Mouse (Mus musculus) CD4-positive, CD25-positive, alpha-beta regulatory T cell, adult 4 months (primary cell): ENCODE measurements around the gene Creg2. TPM values are rescaled to one million over a fixed set of nuclear protein-coding genes. Genes with fewer than 3 reads are reported as not detected.
"Not testable (repeated sequence)": the region's sequence is repeated elsewhere in the genome, so short reads cannot be mapped to it uniquely, and the experiment has no call there.

Experiments
- ATAC-seq: one replicate; pipeline ENCODE4 v1.8.0; 2017
- polyA plus RNA-seq, 2 experiments: library from polyadenylated mRNA; unstranded; fragments of 100-300 nt; shearing (Covaris generic); gene quantifications; one replicate each; pipeline ENCODE4 v1.2.1; 2017

Gene Creg2
- not detected for polyA plus RNA-seq

DNA sequence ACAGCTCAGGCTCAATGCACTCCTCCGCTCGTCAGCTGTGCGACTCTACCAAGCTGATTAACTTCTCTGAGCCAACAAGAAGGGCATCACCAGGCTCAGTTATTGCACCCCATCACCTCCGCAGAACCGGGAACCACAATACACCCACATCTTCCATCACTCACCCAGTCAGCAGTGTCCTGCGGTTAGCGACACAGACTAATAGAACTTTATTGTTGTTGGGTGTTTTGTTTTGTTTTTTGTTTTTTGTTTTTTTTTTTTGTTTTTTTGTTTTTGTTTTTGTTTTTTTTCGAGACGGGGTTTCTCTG, at the start of gene Creg2:
Gene Creg2, minus strand, starts transcription at position 234 of the 308 bp plus-strand sequence.
- peak; percentile 71 for ATAC-seq

- ATAC-seq, result no peak
Observed at GRCm38 (mm10) chr1:39700599-39701273, 49.5 kb upstream of the Creg2 start.

DNA sequence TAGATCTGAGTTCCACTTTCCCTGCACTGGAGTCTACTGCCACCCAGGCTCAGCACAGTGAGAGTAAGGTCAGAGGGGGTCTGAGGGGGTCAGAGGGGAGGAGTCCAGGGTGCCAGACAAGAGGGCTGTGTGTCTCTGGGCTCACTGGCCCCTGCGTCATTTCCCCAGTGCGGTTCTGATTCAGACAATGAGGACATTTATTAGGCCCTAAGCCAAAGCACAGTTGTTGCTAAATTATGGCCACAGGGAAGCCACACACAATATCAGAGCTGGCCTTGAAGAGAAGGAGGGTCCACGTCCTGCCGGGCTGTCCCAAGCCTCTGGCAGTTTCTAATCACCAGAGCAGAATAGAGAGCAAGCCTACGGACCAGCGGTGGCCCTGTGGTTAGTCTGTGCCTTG, 47.2 kb upstream of the Creg2 start:
- no peak for ATAC-seq

GRCm38 (mm10) chr1:39695198-39695597, 43.9 kb upstream of the Creg2 start:
- no peak for ATAC-seq

DNA sequence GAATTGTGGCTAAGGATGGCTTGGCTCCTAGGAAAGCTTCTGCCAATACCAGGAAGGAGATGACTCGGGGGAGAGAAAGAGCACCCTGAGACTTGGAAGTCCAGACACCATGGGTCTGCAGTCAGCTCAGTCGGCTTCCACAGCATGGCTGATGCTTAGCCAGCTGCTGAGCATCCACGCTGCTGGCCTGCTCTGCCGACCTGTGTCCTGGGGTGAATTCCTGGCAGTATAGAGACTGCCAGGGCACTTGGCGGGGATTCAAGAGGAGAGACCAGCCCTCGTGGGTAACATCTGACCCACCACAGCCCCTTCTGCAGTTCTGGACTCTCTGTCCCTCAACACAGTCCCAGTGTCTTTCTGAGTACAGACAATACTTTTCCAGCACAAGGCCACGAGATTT, 43.5 kb upstream of the Creg2 start:
- no peak for ATAC-seq

DNA sequence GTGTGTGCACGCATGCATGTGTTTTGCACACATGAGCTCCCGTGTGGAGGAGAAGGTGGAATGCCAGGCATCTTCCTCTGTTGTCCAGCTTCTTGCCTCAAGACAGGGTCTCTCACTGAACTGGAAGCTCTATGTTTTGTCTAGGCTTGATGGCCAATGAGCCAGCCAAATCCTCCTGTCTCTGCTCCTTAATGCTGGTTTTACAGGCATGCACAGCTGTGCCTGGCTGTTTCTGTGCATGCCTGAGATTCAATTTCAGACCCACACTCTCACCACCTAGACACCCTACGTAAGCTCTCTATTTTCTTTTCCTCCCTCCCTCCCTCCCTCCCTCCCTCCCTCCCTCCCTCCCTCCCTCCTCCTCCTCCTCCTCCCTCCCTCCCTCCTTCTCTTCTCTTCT, 40.7 kb upstream of the Creg2 start:
- no peak for ATAC-seq

- no peak for ATAC-seq
Observed at GRCm38 (mm10) chr1:39691061-39691460, 39.8 kb upstream of the Creg2 start.

- ATAC-seq, result no peak
Observed at GRCm38 (mm10) chr1:39688573-39688972, 37.3 kb upstream of the Creg2 start.

DNA sequence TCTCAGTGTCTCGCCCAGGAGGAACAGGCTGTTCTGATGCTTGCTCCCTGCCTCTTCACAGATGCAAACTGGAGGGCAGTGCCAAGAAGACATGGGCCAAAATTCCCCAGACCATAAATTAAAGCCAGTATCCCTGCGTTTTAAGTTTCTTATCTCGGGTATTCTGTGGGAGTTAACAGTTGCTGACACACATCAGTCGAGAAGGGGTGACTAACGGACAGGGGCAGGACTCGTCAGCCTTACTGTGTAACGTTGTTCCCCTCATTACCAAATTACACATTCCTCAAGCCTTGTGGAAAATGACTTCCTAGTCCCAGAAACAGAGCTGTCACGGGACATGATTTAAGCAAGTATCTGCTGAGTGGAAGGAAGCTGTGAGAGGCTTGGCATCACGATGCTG, 36.0 kb upstream of the Creg2 start:
- no peak for ATAC-seq

GRCm38 (mm10) chr1:39685841-39686240, 34.6 kb upstream of the Creg2 start:
- ATAC-seq, result peak; percentile 81

DNA sequence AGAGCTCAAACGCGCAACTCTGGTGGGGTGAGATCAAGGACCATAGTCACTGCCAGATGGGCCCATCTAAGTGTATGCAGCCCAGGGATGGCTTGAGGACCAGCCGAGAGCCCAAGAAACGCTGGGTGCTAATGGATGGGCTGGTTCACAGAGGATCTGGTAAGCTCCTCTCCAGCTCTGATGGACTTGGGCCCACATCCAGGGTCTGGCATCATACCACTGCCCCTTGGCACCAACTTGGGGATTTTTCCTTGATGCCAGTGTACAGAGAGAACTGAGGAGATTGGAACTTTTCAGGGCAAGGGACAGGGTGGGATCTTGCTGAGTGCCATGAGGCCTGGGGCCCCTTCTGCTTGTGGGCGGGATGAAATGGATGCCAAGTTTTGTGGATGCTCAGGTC, 30.4 kb upstream of the Creg2 start:
- no peak for ATAC-seq

GRCm38 (mm10) chr1:39680546-39680945, 29.3 kb upstream of the Creg2 start:
- ATAC-seq, result no peak

DNA sequence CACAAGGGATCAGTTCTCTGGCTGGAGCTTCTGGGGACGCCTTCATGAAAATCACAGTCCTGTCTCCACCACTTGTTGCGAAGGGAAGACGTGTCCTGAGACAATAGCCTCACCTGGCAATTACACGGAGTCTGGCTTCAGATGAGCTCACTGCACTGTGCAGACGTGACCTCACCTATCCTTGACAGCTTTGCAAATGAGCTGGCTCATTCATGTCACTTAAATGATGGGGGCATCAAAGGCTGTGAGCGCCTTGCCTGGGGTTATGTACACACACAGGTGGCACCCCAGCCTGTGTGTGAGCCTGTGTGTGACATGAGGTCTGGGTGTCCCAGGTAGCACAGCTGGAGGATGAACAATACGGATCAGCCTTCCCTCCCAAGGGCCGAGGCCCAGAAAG, 27.6 kb upstream of the Creg2 start:
- no peak for ATAC-seq

DNA sequence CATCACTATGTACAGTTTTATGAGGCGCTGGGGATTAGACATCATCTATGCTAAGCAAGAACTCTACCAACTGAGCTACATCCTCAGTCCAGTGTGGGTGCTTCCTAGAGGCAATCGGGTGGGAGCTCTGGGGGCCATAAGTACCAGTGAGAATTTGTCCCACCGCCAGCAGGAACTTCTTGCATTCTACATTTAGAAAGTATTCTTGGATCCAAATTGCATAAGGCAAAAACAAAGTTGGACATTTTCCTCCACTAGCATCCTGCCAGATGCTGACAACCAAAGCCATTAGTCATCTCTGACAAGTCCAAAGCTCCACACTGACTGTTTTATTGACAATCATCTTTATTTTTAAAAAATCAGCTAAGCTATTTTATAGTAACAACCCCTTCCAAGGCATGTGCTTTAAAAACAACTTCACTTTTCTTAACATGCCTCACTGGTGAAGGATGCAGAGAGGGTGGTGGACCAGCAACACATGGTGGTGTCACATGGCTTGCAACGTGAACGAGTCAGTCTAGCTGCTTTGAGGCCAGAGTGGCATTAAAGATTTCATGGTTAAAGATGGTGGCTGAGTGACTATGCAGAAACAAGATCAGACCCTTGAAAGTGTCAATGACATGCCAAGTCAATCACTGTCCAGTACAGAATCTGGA, 25.1 kb upstream of the Creg2 start:
- ATAC-seq, result no peak

DNA sequence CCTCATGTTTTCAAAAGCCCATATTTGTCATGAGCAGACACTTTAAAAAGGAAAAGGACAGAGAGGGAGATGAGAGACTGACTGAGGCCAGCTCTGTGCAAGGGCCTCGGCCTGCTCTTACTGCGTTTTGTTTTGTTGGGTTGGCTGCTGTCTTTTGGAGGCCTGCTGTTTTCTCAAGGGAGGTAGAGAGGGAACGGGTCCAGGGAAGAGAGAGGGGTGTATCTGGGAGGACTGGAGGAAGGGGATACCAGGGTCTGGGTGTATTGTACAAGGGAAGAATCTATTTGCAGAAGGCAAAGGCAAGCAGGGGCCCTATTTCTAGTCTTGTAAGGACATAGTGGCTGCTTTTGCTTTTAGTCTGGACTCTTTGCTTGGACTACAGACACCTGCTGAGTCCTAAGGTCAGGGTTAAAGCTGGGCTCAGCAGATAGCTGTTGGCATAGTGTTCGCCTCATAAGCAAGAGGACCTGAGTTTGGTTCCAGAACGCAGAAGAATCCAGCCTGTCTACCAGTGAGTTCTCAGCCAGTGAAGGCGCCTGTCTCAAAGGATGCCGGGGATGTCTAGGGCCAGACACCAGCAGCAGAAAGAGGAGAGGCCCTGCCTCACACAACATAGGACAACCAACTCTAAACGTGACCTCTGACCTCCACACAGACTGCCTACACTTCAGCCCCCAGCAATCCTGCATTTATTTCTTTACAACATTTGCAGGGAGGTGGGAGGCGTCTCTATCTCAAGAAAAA, 21.3 kb upstream of the Creg2 start:
- ATAC-seq, result no peak

DNA sequence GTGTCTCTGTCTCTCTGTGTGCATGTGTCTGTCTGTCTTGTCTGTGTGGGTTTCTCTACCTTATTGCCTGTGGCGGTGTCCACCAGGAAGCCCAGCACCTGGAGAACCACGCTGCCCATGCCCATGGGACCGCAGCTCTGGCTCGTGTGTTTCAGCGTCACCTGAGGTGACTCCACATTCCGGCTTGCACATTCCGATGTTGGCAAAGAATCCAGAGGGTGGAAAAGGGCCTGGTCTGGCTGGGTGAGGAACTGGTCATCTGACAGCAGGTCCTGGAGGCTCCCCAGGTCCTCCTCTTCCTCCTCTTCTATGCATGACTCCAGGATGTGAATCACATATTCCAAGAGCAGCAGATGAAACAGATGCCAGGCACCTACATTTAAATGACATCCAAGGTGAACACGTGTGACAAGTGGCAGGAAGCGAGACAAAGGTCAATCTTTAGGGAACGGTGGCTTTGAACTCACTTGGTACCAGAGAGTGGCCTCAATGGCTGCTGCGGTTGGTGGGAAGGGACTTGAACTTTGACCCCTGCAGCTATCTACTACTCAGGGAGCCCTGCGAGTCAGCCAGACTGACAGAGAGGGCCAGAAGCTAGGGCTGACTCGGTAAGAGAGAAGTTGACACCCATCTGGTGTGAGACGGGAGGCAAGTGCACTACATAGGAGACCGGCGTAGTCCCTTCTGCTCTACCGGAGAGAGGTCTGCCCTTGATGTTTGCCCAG, 19.1 kb upstream of the Creg2 start:
- no peak for ATAC-seq

DNA sequence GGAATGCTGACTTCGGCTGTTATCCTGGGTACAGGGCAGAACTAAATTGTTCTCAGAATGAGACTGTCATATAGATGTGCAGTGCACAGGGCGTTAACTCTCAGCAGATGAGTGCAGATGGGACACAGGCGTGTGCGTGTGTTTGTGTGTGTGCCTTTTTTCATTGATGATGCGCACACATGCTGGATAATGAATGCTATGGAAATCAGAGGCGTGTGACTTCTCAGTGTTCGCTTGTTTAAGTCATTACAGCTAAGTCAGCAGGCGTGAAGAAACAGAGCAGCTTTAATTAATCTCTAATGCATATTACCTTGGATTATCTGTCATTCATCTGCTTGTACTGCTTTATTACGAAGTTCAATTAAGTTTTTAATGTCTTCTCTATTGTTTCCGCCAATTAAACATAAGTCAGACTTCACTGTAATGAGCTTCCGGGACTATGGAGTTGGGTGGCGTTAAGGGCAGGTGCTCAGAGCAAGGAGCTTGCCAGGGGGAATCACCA, 15.5 kb upstream of the Creg2 start:
- ATAC-seq, result no peak

DNA sequence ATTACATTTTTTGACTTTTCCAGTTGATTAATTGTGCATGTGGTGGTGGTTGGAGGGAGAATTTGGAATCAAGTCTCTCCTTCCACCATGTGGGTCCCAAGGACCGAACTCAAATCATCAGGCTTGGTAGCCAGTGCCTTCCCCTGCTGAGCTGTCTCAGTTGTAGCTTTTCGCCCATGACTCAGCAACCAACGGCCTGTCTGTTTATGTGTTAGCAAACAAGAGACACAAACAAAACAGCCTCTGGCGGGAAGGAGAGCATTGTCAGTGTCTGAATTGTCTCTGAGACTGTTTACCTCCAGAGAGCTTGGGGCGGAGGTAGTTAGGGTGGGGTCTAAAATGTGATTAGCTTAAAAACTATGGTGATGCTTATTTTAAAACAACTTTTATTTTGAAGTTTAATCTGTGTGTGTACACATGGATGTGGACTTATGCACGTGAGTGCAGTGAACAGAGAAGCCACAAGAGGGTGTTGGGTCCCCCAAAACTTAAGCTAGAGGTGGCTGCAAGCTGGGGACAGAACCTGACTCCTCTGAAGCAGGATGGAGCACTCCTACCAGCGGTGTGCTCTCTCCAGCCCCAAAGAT, 12.9 kb upstream of the Creg2 start:
- ATAC-seq, result no peak

DNA sequence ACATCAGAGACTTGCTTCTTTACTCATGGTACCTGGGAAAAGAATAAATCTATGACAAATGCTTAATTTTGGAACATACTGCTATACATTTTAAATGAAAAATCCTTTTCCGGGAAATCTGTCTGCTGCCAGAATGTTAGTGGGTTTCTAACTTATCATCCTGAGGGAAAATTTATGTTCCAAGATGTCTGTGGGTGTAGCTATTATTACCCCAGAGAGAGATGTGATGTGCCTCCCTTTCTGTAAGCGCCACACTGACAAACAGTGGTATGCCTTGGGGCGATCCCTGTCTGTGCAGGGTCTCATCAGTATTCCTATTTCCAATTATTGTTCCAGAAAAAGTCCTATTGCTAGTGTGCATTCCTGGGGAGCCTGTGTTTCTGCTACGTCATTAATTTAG, 11.8 kb upstream of the Creg2 start:
- ATAC-seq, result no peak

GRCm38 (mm10) chr1:39656976-39657529, 5.8 kb upstream of the Creg2 start:
- ATAC-seq, result no peak

- ATAC-seq, result not testable (repeated sequence)
Observed at GRCm38 (mm10) chr1:39654901-39655300, 3.6 kb upstream of the Creg2 start.

DNA sequence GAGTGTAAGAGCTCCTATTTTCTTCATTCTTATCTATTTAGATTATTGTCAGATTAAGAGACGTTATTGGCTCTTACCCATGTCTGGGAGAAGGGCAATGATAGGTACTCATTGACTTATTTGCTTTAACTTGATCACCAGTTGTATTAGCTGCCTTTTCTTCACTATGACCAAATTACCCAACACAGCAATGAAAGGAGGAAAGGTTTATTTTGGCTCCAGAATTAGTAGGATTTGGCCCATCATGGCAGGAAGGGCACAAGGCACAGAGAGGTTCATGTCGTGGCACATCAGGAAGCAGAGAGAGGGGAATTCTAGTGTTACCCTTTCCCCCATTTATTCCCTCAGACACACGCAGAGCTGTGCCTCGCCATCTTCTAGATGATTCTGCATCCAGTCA, 1.8 kb upstream of the Creg2 start:
- no peak for ATAC-seq
